Mouse (Mus musculus) kidney, adult 2 months (tissue): ENCODE results near the gene Yif1b.

ENCODE experiments used
- CTCF ChIP-seq: fragments of 200-500 bp; conservative IDR thresholded peaks from 2 replicates; pipeline ENCODE4 v1.5.1; 2011; ENCODE audit warnings: low read depth, mild to moderate bottlenecking, control low read depth, low read length, moderate library complexity, mixed read lengths; ENCODE audit not compliant: insufficient read depth, insufficient read length
- POLR2A ChIP-seq: fragments of 200-500 bp; IDR thresholded peaks from one replicate; pipeline ENCODE4 v1.6.1; 2011; ENCODE audit warnings: low read depth, low read length, control low read depth

- TF ChIP-seq POLR2A, result no peak
- TF ChIP-seq CTCF, result no peak
These were observed 52.8 kb downstream of the Yif1b start for GRCm38 (mm10) chr7:29290691-29291485.
